Mouse (Mus musculus): ENCODE measurements around the gene Stom. TPM values are rescaled to one million over a fixed set of nuclear protein-coding genes. Genes with fewer than 3 reads are reported as not detected.

Stom gene
- polyA plus RNA-seq, 1 experiment from 2014 or later, result 14.3 TPM

DNA sequence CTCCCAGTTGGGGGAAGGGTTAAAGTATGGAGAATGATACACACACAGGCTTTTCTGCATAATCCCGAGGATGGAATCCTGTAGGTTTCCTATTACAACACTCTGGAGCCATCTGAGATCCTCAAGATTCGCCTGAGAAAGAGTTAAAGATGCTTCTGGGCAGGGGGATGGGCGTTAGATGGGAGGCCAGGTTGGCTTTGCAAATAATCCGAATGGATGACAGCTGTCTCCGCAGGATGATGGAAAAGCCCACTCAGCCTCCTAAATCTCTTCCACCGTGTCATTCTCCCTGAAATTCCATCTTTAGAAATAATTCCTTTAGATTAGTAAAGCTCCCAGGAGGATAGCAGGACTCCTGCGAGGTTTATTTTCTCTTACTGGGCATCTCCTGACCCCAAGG is 1.2 kb downstream of the Stom start:
- Histone ChIP-seq H3K9ac (no peak overlapping the region), H3K4me2 (replicated peaks) (peak overlapping the region; percentile 90), H3K27ac (no peak overlapping the region), H3K27me3 (replicated peaks) (no peaks in the 10 kb centered on the region), H3K4me1 (peaks cover 18% of the 10 kb centered on the region), H3K4me3 (peak overlapping the region; percentile 53; the same call in 1 of the 2 replicates), H3K9me3 (no peaks in the 10 kb centered on the region), H3K36me3 (no peaks in the 10 kb centered on the region)
- ATAC-seq (ENCODE audit: low FRiP score, low read depth), result no peak
- WGBS, result 16% methylated on average over 7 of the region's 7 CpGs

DNA sequence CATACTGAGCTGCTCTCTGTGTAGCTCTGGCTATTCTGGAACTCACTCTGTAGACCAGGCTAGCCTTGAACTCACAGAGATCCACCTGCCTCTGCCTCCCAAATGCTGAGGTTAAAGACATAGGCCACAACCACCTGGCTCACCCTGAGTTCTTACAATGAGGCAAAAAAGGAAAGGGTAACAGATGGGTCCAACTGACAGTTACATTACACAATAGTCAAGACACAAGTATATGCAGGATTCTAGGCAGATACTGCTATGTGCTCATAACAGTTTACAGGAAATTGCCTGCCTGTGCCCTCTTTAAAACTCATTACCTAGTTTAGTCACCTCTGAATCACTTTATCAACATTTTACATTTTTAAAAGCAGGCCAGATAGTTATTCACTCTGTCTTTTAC is 3.1 kb downstream of the Stom start:
- no peak for ATAC-seq (ENCODE audit: low FRiP score, low read depth)
- Histone ChIP-seq H3K27ac (no peak overlapping the region), H3K9ac (no peak overlapping the region)

DNA sequence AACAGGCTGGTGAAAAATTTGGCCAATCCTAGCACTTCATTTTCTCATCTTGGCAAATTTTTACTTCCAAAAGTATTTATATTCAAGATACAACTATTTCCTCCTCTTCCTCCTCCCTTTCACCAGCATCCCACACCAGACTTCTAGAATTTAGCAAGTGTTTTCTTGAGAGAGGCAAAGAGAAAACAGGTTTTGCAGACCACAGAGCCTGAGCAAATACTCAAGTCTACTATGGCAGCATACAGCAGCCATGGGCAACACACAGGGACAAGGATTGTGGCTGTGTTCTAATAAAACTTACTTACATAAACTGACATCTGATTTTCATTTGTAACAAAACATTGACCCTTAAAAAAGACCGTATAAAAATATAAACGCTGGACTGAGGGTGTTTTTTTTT is 5.6 kb downstream of the Stom start:
- H3K4me1 ChIP-seq, result peaks cover 8% of the 10 kb centered on the region
- no peaks in the 10 kb centered on the region for H3K9me3 ChIP-seq
- H3K9ac ChIP-seq, result no peak overlapping the region
- H3K27me3 ChIP-seq (replicated peaks), result no peaks in the 10 kb centered on the region
- 78% methylated on average over 2 of the region's 2 CpGs for WGBS
- ATAC-seq (ENCODE audit: low FRiP score, low read depth), result no peak
- H3K4me2 ChIP-seq (replicated peaks), result no peak overlapping the region
- no peak overlapping the region for H3K4me3 ChIP-seq
- H3K27ac ChIP-seq, result no peak overlapping the region
- H3K36me3 ChIP-seq, result no peaks in the 10 kb centered on the region

More for the DNA sequence above, 3.1 kb downstream of the Stom start:
- H3K36me3 ChIP-seq, result no peaks in the 10 kb centered on the region
- H3K4me2 ChIP-seq (replicated peaks), result no peak overlapping the region
- H3K4me1 ChIP-seq, result peaks cover 18% of the 10 kb centered on the region
- H3K9me3 ChIP-seq, result no peaks in the 10 kb centered on the region
- H3K27me3 ChIP-seq (replicated peaks), result no peaks in the 10 kb centered on the region
- H3K4me3 ChIP-seq, result no peak overlapping the region

DNA sequence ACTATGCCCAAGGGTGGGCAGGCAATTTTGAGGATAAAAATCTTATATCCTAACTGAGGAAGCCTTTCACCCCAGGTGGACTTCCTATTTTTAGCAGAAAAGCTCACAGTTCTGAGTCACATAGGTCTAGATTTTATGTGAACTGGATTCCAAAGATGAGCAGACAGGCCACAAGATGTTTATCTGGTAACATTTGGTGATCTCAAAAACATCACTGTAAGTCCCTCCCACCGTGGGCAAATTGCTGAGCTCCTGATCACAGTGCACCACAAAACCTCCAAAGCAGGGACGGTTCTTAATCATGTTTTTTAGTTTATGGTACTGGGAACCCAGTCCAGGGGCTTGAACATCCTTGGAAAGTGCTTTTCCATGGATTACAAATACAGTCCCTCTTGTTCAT is 7.7 kb downstream of the Stom start:
- H3K4me1 ChIP-seq, result no peaks in the 10 kb centered on the region
- H3K9ac ChIP-seq, result no peak overlapping the region
- H3K4me3 ChIP-seq, result no peak overlapping the region
- no peak overlapping the region for H3K4me2 ChIP-seq (replicated peaks)
- 85% methylated on average over 2 of the region's 2 CpGs for WGBS
- H3K27me3 ChIP-seq (replicated peaks), result no peaks in the 10 kb centered on the region
- H3K9me3 ChIP-seq, result no peaks in the 10 kb centered on the region
- no peaks in the 10 kb centered on the region for H3K36me3 ChIP-seq
- H3K27ac ChIP-seq, result no peak overlapping the region
- no peak for ATAC-seq (ENCODE audit: low FRiP score, low read depth)

DNA sequence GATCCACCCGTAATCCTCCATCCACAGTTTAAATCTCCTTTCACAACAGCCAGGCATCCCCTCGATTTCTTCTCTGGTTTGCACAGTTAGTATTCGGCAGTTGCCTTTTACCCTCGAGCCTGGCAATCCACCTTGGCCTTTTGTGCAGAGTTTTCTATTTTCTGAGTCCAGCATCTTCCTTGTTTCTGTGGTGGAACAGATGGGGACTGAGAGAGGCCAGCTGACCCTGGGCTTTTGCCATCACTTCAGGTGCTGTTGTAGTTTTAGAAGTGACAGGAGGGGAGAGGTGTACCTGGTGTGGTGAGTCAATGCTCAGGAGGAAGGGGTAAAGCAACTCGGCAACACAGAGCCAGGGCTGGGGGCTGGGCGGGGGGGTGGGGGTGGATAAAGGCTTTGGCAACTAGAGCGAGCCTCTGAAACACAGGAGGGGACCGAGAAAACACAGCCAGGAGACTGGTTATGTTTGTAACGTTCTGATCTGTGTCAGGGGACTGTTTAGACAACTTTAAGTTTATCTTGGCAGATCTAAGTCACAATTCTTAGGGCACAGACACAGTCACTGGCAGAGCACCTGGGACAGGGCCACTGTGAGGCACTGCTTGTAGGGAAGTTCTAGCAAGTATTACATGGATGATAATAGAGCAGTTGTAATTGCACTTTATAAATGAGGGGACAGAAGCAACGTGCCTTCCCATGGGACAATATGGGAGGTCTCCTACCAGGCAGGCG is 8.5 kb downstream of the Stom start:
- no peaks in the 10 kb centered on the region for H3K27me3 ChIP-seq (replicated peaks)
- WGBS, result 56% methylated on average over 11 of the region's 11 CpGs
- no peak overlapping the region for H3K4me3 ChIP-seq
- no peaks in the 10 kb centered on the region for H3K9me3 ChIP-seq
- H3K4me2 ChIP-seq (replicated peaks), result no peak overlapping the region
- ATAC-seq (ENCODE audit: low FRiP score, low read depth), result no peak
- H3K27ac ChIP-seq, result no peak overlapping the region
- H3K4me1 ChIP-seq, result no peaks in the 10 kb centered on the region; the same call in 1 of the 2 replicates
- H3K9ac ChIP-seq, result no peak overlapping the region
- no peaks in the 10 kb centered on the region for H3K36me3 ChIP-seq

DNA sequence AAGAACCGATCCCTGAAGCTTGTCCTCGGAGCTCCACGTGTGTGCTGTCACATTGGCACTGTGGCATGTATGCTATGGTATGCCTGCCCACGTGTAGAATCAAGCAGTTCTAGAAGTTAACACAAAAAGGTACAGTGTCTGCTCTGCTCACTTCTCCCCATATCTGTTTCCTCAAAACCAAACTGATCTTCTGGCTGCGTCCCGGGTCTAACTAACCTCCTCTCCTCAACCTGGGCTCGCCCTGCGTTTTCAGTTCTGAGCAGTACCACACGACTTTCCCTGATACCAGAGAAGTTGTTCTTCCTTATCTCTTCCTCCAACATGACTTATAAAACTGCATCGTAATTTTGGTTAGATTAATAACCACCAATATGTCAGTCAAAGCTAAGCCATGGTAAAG is 9.2 kb downstream of the Stom start:
- 73% methylated on average over 10 of the region's 10 CpGs for WGBS
- no peaks in the 10 kb centered on the region for H3K27me3 ChIP-seq (replicated peaks)
- no peak for ATAC-seq (ENCODE audit: low FRiP score, low read depth)

DNA sequence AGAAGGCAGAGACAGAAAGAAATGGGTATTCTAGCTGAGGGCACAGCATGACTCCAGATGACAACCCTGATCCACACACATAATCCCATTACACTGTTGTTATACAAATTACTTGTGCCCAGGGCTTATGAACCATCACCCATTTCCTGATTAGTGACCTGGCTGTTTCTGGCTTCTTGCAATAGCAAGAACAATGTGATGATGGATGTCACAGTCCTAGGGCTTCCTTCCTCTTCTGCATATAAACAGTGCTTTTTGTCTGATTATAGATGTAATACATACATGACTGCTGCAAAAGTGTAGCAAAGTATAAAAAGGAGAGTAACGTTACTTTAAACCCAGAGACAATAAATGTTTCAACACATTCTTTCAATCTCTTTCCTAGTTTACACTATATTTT is 9.8 kb downstream of the Stom start:
- Histone ChIP-seq H3K4me1 (no peaks in the 10 kb centered on the region; the same call in 1 of the 2 replicates), H3K27ac (no peak overlapping the region), H3K9ac (no peak overlapping the region), H3K4me3 (no peak overlapping the region), H3K9me3 (no peaks in the 10 kb centered on the region), H3K27me3 (replicated peaks) (no peaks in the 10 kb centered on the region), H3K36me3 (no peaks in the 10 kb centered on the region), H3K4me2 (replicated peaks) (no peak overlapping the region)
- WGBS, result 79% methylated on average over 1 of the region's 1 CpGs
- ATAC-seq (ENCODE audit: low FRiP score, low read depth), result no peak

More for the DNA sequence above, 9.2 kb downstream of the Stom start:
- no peak overlapping the region for H3K9ac ChIP-seq
- no peaks in the 10 kb centered on the region; the same call in 1 of the 2 replicates for H3K4me1 ChIP-seq
- H3K4me3 ChIP-seq, result no peak overlapping the region
- H3K36me3 ChIP-seq, result no peaks in the 10 kb centered on the region
- H3K9me3 ChIP-seq, result no peaks in the 10 kb centered on the region
- no peak overlapping the region for H3K27ac ChIP-seq
- no peak overlapping the region for H3K4me2 ChIP-seq (replicated peaks)

DNA sequence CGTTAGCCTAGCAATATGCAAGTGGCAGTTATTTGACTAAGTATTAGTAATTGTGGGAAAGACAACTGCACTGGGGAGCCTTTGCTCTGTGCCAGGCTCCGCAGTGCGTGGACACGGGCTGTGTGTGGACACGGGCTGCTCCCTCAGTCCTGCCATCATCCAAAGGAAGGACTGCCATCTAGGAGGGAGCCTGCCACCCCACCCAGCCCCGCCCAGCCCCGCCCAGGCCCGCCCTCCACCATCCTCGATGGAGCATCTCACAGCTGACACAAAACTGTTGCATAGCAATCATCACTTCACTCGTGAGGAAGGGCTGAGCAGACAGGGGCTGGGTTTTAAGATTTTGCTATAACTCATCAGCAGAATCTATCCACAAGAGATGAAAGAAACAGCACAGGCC is 10.8 kb downstream of the Stom start:
- no peak overlapping the region for H3K27ac ChIP-seq
- no peak overlapping the region for H3K9ac ChIP-seq
- WGBS, result 69% methylated on average over 10 of the region's 10 CpGs
- ATAC-seq (ENCODE audit: low FRiP score, low read depth), result no peak
- H3K9me3 ChIP-seq, result no peaks in the 10 kb centered on the region
- H3K4me2 ChIP-seq (replicated peaks), result no peak overlapping the region
- H3K4me3 ChIP-seq, result no peak overlapping the region
- no peaks in the 10 kb centered on the region; the same call in 1 of the 2 replicates for H3K4me1 ChIP-seq
- no peaks in the 10 kb centered on the region for H3K27me3 ChIP-seq (replicated peaks)
- no peaks in the 10 kb centered on the region for H3K36me3 ChIP-seq

DNA sequence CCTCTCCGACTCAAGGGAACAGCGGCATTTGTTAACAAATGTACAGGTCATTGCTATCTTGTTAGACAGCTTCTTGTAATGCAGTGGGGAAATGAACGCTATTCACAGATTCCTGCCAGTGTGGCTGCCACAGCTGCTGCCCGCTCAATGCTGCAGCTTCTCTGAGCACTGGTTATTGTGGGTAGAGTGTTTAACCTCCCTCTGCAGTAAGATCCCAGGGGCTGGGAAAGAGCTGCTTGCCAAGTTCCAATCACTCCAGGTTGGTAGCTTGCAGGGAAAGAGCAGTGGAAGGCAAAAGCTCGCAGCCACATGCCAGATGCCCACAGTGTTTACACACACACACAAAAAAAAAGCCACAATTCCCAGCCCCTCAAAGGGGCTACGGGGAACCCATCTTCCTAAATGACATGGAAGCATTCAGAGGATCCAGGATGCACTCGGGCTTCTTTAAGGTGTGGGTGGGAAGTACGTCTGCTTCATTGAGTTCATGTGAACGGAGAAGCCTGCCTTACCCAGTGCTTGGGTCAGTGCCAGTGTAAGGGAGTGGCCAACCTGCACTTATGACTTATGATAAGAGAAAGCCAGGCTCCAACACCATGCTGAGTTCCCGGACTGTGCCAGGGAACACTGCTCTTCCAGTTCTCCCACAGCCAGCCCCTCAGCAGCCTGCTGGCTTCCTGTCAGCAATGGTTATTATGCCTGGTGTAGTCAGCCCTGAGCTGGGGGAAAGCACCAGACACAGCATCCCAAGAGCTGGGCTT is 14.2 kb downstream of the Stom start:
- no peaks in the 10 kb centered on the region for H3K9me3 ChIP-seq
- WGBS, result 81% methylated on average over 10 of the region's 10 CpGs

DNA sequence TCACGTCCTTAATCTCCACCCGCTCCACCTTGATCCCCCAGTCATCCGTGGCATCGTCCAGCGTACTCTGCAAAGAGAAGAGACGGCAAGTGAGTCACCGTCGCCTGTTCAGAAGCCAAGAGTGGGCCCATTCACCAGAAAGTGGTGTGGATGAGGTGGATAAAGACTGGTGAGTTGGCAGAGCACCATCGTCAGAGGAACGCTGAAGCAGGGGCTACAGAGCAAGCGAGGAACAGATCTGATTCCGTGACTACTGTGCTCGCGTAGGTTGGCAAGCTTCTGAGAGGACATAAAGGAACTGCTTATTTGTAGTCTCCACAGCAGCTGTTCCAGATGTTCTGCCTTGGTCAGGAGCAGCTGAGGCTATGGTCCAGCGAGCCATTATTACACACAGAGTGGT is 16.4 kb downstream of the Stom start:
- Histone ChIP-seq H3K4me2 (replicated peaks) (no peak overlapping the region), H3K36me3 (no peaks in the 10 kb centered on the region), H3K9ac (no peak overlapping the region), H3K27me3 (replicated peaks) (no peaks in the 10 kb centered on the region), H3K9me3 (no peaks in the 10 kb centered on the region), H3K4me3 (no peak overlapping the region), H3K27ac (no peak overlapping the region), H3K4me1 (no peaks in the 10 kb centered on the region; the same call in 1 of the 2 replicates)
- 92% methylated on average over 15 of the region's 15 CpGs for WGBS
- no peak for ATAC-seq (ENCODE audit: low FRiP score, low read depth)

More for the DNA sequence above, 14.2 kb downstream of the Stom start:
- Histone ChIP-seq H3K4me2 (replicated peaks) (no peak overlapping the region), H3K4me3 (no peak overlapping the region), H3K27me3 (replicated peaks) (no peaks in the 10 kb centered on the region), H3K27ac (no peak overlapping the region), H3K9ac (no peak overlapping the region), H3K4me1 (no peaks in the 10 kb centered on the region; the same call in 1 of the 2 replicates), H3K36me3 (no peaks in the 10 kb centered on the region)
- no peak for ATAC-seq (ENCODE audit: low FRiP score, low read depth)

DNA sequence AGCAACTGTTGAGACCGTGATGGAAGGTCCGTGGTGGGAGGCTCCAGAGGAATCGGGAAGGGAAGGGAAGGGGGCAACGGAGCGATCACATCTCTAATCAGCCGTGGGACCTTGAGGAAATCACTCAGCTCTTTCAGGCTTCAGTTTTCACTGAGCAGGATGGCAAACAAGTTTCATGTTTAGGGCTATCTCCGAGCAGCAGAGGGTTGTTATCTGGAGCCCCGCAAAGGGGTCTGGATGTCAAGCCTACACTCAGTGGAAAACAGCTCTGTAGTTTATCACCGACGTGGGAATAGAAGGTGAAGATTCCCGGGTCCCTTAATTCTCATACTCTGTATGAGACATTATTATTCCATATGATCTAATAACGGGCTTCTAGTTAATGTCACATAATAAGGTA is 18.4 kb downstream of the Stom start:
- ATAC-seq (ENCODE audit: low FRiP score, low read depth), result no peak
- H3K4me3 ChIP-seq, result no peak overlapping the region
- H3K9ac ChIP-seq, result no peak overlapping the region
- H3K4me2 ChIP-seq (replicated peaks), result no peak overlapping the region
- no peaks in the 10 kb centered on the region for H3K36me3 ChIP-seq
- no peaks in the 10 kb centered on the region for H3K27me3 ChIP-seq (replicated peaks)
- no peaks in the 10 kb centered on the region for H3K9me3 ChIP-seq
- H3K27ac ChIP-seq, result no peak overlapping the region
- H3K4me1 ChIP-seq, result no peaks in the 10 kb centered on the region
- WGBS, result 91% methylated on average over 12 of the region's 12 CpGs

DNA sequence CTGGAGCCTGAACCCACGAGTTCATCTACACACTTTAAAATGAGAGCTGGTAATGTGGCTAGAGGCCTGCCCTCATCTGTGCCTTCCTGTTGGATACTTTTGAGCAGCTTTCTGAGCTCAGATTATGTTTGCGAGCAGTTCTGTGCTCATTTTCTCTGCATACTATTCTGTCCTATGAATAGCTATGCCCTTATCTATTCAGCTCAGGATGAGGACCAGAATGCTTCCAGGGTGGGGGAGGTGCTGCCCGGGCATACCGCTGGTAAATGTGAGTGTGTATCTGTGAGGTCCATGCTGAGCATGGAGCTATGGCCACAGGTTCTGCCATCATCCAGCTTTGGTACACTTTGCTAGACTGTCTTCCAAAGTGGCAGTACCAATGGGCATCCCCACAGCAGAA is 19.2 kb downstream of the Stom start:
- Histone ChIP-seq H3K9me3 (no peaks in the 10 kb centered on the region), H3K27ac (no peak overlapping the region), H3K4me1 (no peaks in the 10 kb centered on the region), H3K4me2 (replicated peaks) (no peak overlapping the region), H3K9ac (no peak overlapping the region), H3K36me3 (no peaks in the 10 kb centered on the region), H3K27me3 (replicated peaks) (no peaks in the 10 kb centered on the region), H3K4me3 (no peak overlapping the region)
- no peak for ATAC-seq (ENCODE audit: low FRiP score, low read depth)
- WGBS, result 89% methylated on average over 4 of the region's 4 CpGs
